8 mouse cellular contexts compared by ENCODE assay signal in genomic region chr2:75832781-75833180, GRCm38 (mm10). TPM values are rescaled to one million over a fixed set of nuclear protein-coding genes. Genes with fewer than 3 reads are reported as not detected.
DNase-seq lines count a peak whose midpoint lies in the region; ATAC-seq lines count a peak whose summit lies in the region.

No protein-coding gene starts in this region.

- peaks cover 29% of the 10 kb centered on the region for H3K4me1 ChIP-seq in kidney, embryonic 16.5 days (ENCODE audit: insufficient read depth, low read length)
- H3K4me1 ChIP-seq in hindbrain, embryonic 13.5 days (replicated peaks), result peaks cover 26% of the 10 kb centered on the region
- H3K4me1 ChIP-seq in midbrain, embryonic 16.5 days (ENCODE audit: control insufficient read depth, insufficient read depth, low read length), result peaks cover 22% of the 10 kb centered on the region

- H3K9ac ChIP-seq in kidney, embryonic 16.5 days (replicated peaks; ENCODE audit: low read length), result peak overlapping the region; percentile 91
- peak overlapping the region; percentile 92 for H3K9ac ChIP-seq in hindbrain, embryonic 13.5 days
- peak overlapping the region; percentile 93 for H3K9ac ChIP-seq in midbrain, embryonic 16.5 days (ENCODE audit: low read depth, low read length)

- H3K4me3 ChIP-seq in kidney, embryonic 16.5 days (ENCODE audit: low read length), result peak overlapping the region; percentile 93
- peak overlapping the region; percentile 91 for H3K4me3 ChIP-seq in hindbrain, embryonic 13.5 days
- H3K4me3 ChIP-seq in midbrain, embryonic 16.5 days (ENCODE audit: low read depth, low read length), result peak overlapping the region; percentile 96

- peak overlapping the region; percentile 87 for H3K27ac ChIP-seq in kidney, embryonic 16.5 days (ENCODE audit: low read length)
- peak overlapping the region; percentile 86 for H3K27ac ChIP-seq in hindbrain, embryonic 13.5 days
- peak overlapping the region; percentile 76; the same call in 1 of the 2 replicates for H3K27ac ChIP-seq in midbrain, embryonic 16.5 days (ENCODE audit: low read length)

- H3K4me2 ChIP-seq in kidney, embryonic 16.5 days (replicated peaks; ENCODE audit: low read depth, low read length), result peak overlapping the region; percentile 60
- H3K4me2 ChIP-seq in hindbrain, embryonic 13.5 days, result peak overlapping the region; percentile 84
- peak overlapping the region; percentile 72 for H3K4me2 ChIP-seq in midbrain, embryonic 16.5 days (ENCODE audit: low read length)

- no peak for ATAC-seq in kidney, embryonic 16.5 days (ENCODE audit: low FRiP score, low TSS enrichment)
- ATAC-seq in hindbrain, embryonic 13.5 days (ENCODE audit: low FRiP score), result no peak
- no peak for ATAC-seq in midbrain, embryonic 16.5 days

- intact Hi-C loops in left cerebral cortex, postnatal 25 days (cut with DNase I), result no loop called here

- DNase-seq in kidney, adult 9 months, result no peak
- DNase-seq in NIH3T3 (ENCODE audit: low read depth), result peak; percentile 43
- DNase-seq in embryo, embryonic 10 days (ENCODE audit: low spot score), result no peak
- no peak for DNase-seq in frontal cortex, adult 2 months (ENCODE audit: extremely low spot score in 1 of 2, low spot score in 1 of 2)
- no peak for DNase-seq in left cerebral cortex, postnatal 25 days (ENCODE audit: low spot score in 2 of 2)

- H3K36me3 ChIP-seq in kidney, embryonic 16.5 days (ENCODE audit: insufficient read depth, low read length), result no peaks in the 10 kb centered on the region
- H3K36me3 ChIP-seq in hindbrain, embryonic 13.5 days, result no peaks in the 10 kb centered on the region
- no peaks in the 10 kb centered on the region for H3K36me3 ChIP-seq in midbrain, embryonic 16.5 days (ENCODE audit: control insufficient read depth, insufficient read depth, low read length)

- H3K9me3 ChIP-seq in kidney, embryonic 16.5 days (ENCODE audit: low read length), result no peaks in the 10 kb centered on the region
- H3K9me3 ChIP-seq in hindbrain, embryonic 13.5 days, result no peaks in the 10 kb centered on the region
- no peaks in the 10 kb centered on the region for H3K9me3 ChIP-seq in midbrain, embryonic 16.5 days (replicated peaks; ENCODE audit: control insufficient read depth, low read length, poor library complexity, severe bottlenecking)

- H3K27me3 ChIP-seq in kidney, embryonic 16.5 days (ENCODE audit: insufficient read depth, low read length), result no peaks in the 10 kb centered on the region
- H3K27me3 ChIP-seq in hindbrain, embryonic 13.5 days, result no peaks in the 10 kb centered on the region
- H3K27me3 ChIP-seq in midbrain, embryonic 16.5 days (ENCODE audit: control insufficient read depth, insufficient read depth, low read depth, low read length), result no peaks in the 10 kb centered on the region

- WGBS in kidney, embryonic 16.5 days, result under 1% methylated on average over 5 of the region's 5 CpGs
- under 1% methylated on average over 5 of the region's 5 CpGs for WGBS in hindbrain, embryonic 13.5 days
- 0% methylated on average over 5 of the region's 5 CpGs for WGBS in midbrain, embryonic 16.5 days

RNA-seq across cellular contexts. Expression of gene Agps, which starts 0.8 kb away (rescaled TPM):
- polyA plus RNA-seq in kidney, embryonic 16.5 days (2015; fragmentation: Nextera tagmentation; extraction: Ambion mirVana), result 39.2 and 40.0 TPM in 2 replicates
- 32.8 and 32.9 TPM in 2 replicates for polyA plus RNA-seq in hindbrain, embryonic 13.5 days (2015; fragmentation: Nextera tagmentation; extraction: Ambion mirVana)
- polyA plus RNA-seq in midbrain, embryonic 16.5 days (2015; fragmentation: Nextera tagmentation; extraction: Ambion mirVana), result 26.5 and 26.7 TPM in 2 replicates
- polyA plus RNA-seq in frontal cortex, adult 2 months (2012; rRNA removed), result 14.6 and 15.6 TPM in 2 replicates
- total RNA-seq in left cerebral cortex, postnatal 25 days (2021), result 10 to 100 TPM; 42.9 to 45.0 TPM
